Mouse (Mus musculus) monocyte, adult 2 months (primary cell): ENCODE results near the gene Fmnl2.

Experiments used
- DNase-seq, 2 experiments: peaks; one replicate each; pipeline ENCODE4 v3.0.0; 2022; ENCODE audit warnings: low spot score in 2 of 2, low read depth in 1 of 2

The Fmnl2 gene

GRCm38 (mm10) chr2:52913311-52913710 is 55.7 kb downstream of the Fmnl2 start:
- no peak for DNase-seq

GRCm38 (mm10) chr2:52913746-52914145 is 56.1 kb downstream of the Fmnl2 start:
- DNase-seq = no peak

- DNase-seq = no peak
Observed at GRCm38 (mm10) chr2:52915536-52915935, 57.9 kb downstream of the Fmnl2 start.

GRCm38 (mm10) chr2:52918094-52918493 is 60.4 kb downstream of the Fmnl2 start:
- no peak for DNase-seq

GRCm38 (mm10) chr2:52920701-52921435 is 63.2 kb downstream of the Fmnl2 start:
- no peak for DNase-seq

GRCm38 (mm10) chr2:52925062-52925461 is 67.4 kb downstream of the Fmnl2 start:
- DNase-seq = peak in 1 of 2 experiments; percentile 47

- DNase-seq = no peak
Observed at GRCm38 (mm10) chr2:52927381-52927780, 69.7 kb downstream of the Fmnl2 start.

GRCm38 (mm10) chr2:52927858-52928301 is 70.2 kb downstream of the Fmnl2 start:
- DNase-seq = no peak

- DNase-seq = no peak
Observed at GRCm38 (mm10) chr2:52928401-52928800, 70.7 kb downstream of the Fmnl2 start.

GRCm38 (mm10) chr2:52930106-52930868 is 72.6 kb downstream of the Fmnl2 start:
- DNase-seq = peak in 1 of 2 experiments; percentile 40

- no peak for DNase-seq
Observed at GRCm38 (mm10) chr2:52931315-52931714, 73.7 kb downstream of the Fmnl2 start.

GRCm38 (mm10) chr2:52935906-52936305 is 78.2 kb downstream of the Fmnl2 start:
- DNase-seq = no peak

- peak in 1 of 2 experiments; percentile 45 for DNase-seq
Observed at GRCm38 (mm10) chr2:52938351-52939074, 80.9 kb downstream of the Fmnl2 start.

GRCm38 (mm10) chr2:52943644-52944423 is 86.2 kb downstream of the Fmnl2 start:
- peak in 1 of 2 experiments; percentile 40 for DNase-seq

- no peak for DNase-seq
Observed at GRCm38 (mm10) chr2:52944594-52944993, 86.9 kb downstream of the Fmnl2 start.

GRCm38 (mm10) chr2:52946074-52946473 is 88.4 kb downstream of the Fmnl2 start:
- DNase-seq = no peak

GRCm38 (mm10) chr2:52946524-52947186 is 89.0 kb downstream of the Fmnl2 start:
- no peak for DNase-seq

- no peak for DNase-seq
Observed at GRCm38 (mm10) chr2:52948406-52948805, 90.7 kb downstream of the Fmnl2 start.

GRCm38 (mm10) chr2:52949556-52949955 is 91.9 kb downstream of the Fmnl2 start:
- DNase-seq = no peak

GRCm38 (mm10) chr2:52950226-52950625 is 92.6 kb downstream of the Fmnl2 start:
- DNase-seq = no peak
